Mouse (Mus musculus): ENCODE measurements around the gene Cdkl4. TPM values are rescaled to one million over a fixed set of nuclear protein-coding genes. Genes with fewer than 3 reads are reported as not detected.

Gene Cdkl4
- polyA plus RNA-seq, 2 experiments from 2014 or later, result 0.46 to 0.53 TPM

GRCm38 (mm10) chr17:80515956-80516355 is 61.7 kb downstream of the Cdkl4 start:
- ATAC-seq, result no peak

GRCm38 (mm10) chr17:80515513-80515912 is 62.1 kb downstream of the Cdkl4 start:
- no peak for ATAC-seq

GRCm38 (mm10) chr17:80513766-80514165 is 63.8 kb downstream of the Cdkl4 start:
- no peak for ATAC-seq

GRCm38 (mm10) chr17:80510459-80510855 is 67.2 kb downstream of the Cdkl4 start:
- no peak for ATAC-seq

GRCm38 (mm10) chr17:80509494-80510458 is 67.8 kb downstream of the Cdkl4 start:
- ATAC-seq, result no peak

- no peak for ATAC-seq
Observed at GRCm38 (mm10) chr17:80505766-80506165, 71.8 kb downstream of the Cdkl4 start.

GRCm38 (mm10) chr17:80505342-80505741 is 72.3 kb downstream of the Cdkl4 start:
- no peak for ATAC-seq

GRCm38 (mm10) chr17:80501805-80502172 is 75.8 kb downstream of the Cdkl4 start:
- ATAC-seq, result peak; percentile 86

GRCm38 (mm10) chr17:80501037-80501804 is 76.4 kb downstream of the Cdkl4 start:
- peak; percentile 29 for ATAC-seq

GRCm38 (mm10) chr17:80500025-80500424 is 77.6 kb downstream of the Cdkl4 start:
- no peak for ATAC-seq

- no peak for ATAC-seq
Observed at GRCm38 (mm10) chr17:80498600-80499268, 78.9 kb downstream of the Cdkl4 start.

- ATAC-seq, result no peak
Observed at GRCm38 (mm10) chr17:80497183-80497601, 80.4 kb downstream of the Cdkl4 start.

- ATAC-seq, result no peak
Observed at GRCm38 (mm10) chr17:80496607-80497170, 80.9 kb downstream of the Cdkl4 start.

GRCm38 (mm10) chr17:80496185-80496584 is 81.4 kb downstream of the Cdkl4 start:
- ATAC-seq, result no peak

GRCm38 (mm10) chr17:80493891-80494290 is 83.7 kb downstream of the Cdkl4 start:
- no peak for ATAC-seq

- no peak for ATAC-seq
Observed at GRCm38 (mm10) chr17:80492811-80493210, 84.8 kb downstream of the Cdkl4 start.

GRCm38 (mm10) chr17:80492274-80492673 is 85.3 kb downstream of the Cdkl4 start:
- ATAC-seq, result no peak

- no peak for ATAC-seq
Observed at GRCm38 (mm10) chr17:80490166-80490565, 87.4 kb downstream of the Cdkl4 start.

GRCm38 (mm10) chr17:80488918-80489317 is 88.7 kb downstream of the Cdkl4 start:
- ATAC-seq, result no peak

GRCm38 (mm10) chr17:80485160-80485559 is 92.5 kb downstream of the Cdkl4 start:
- no peak for ATAC-seq

GRCm38 (mm10) chr17:80480855-80481224 is 96.8 kb downstream of the Cdkl4 start:
- ATAC-seq, result no peak

GRCm38 (mm10) chr17:80480031-80480854 is 97.4 kb downstream of the Cdkl4 start, which contains the start of gene Sos1:
Gene Sos1 (minus strand): TSS chr17:80480453.
- peak; percentile 64 for ATAC-seq
